Mouse (Mus musculus) MEL (cell line): ENCODE measurements around the gene Rhox2b.
"Not testable (repeated sequence)": the region's sequence is repeated elsewhere in the genome, so short reads cannot be mapped to it uniquely, and the experiment has no call there.

Experiments
- CTCF ChIP-seq, 3 experiments: IDR thresholded peaks in 2 of 3; conservative IDR thresholded peaks in 1 of 3; 2 replicates each; pipeline ENCODE4 v1.5.1; 2011 to 2012; ENCODE audit warnings: low read length in 3 of 3, low read depth in 2 of 3, mild to moderate bottlenecking in 2 of 3, improper control_type of control experiment in 1 of 3, inconsistent platforms in 1 of 3, mixed read lengths in 1 of 3, moderate library complexity in 1 of 3; ENCODE audit not compliant: control insufficient read depth in 1 of 3, insufficient read depth in 1 of 3, poor library complexity in 1 of 3, severe bottlenecking in 1 of 3
- ETS1 ChIP-seq: IDR thresholded peaks from 2 replicates; pipeline ENCODE4 v1.6.1; 2012; ENCODE audit warnings: low read depth, mild to moderate bottlenecking, inconsistent platforms, low read length, improper control_type of control experiment, moderate library complexity
- KAT2A ChIP-seq: conservative IDR thresholded peaks from 2 replicates; pipeline ENCODE4 v1.6.1; 2012; ENCODE audit warnings: low read depth, low read length, improper control_type of control experiment, inconsistent platforms
- MEF2A ChIP-seq: IDR thresholded peaks from 2 replicates; pipeline ENCODE4 v1.6.1; 2014; ENCODE audit warnings: low read depth, mild to moderate bottlenecking, inconsistent platforms, low read length, improper control_type of control experiment; ENCODE audit not compliant: poor library complexity, insufficient replicate concordance, severe bottlenecking; ENCODE audit errors: extremely low read depth
- MYB ChIP-seq: IDR thresholded peaks from 2 replicates; pipeline ENCODE4 v1.6.1; 2011; ENCODE audit warnings: mild to moderate bottlenecking, low read depth, low read length, improper control_type of control experiment
- POLR2A ChIP-seq, 2 experiments: IDR thresholded peaks; 2 replicates each; pipeline ENCODE4 v1.6.1; 2011 to 2012; ENCODE audit warnings: low read length in 2 of 2, mild to moderate bottlenecking in 2 of 2, control low read depth in 1 of 2, improper control_type of control experiment in 1 of 2, low read depth in 1 of 2, moderate library complexity in 1 of 2; ENCODE audit not compliant: control insufficient read depth in 1 of 2, insufficient read depth in 1 of 2, poor library complexity in 1 of 2
- USF1 ChIP-seq: IDR thresholded peaks from 2 replicates; pipeline ENCODE4 v1.6.1; 2014; ENCODE audit warnings: low read depth, mild to moderate bottlenecking, inconsistent platforms, low read length, improper control_type of control experiment, moderate library complexity
- ZNF384 ChIP-seq: IDR thresholded peaks from 2 replicates; pipeline ENCODE4 v1.6.1; 2012; ENCODE audit warnings: low read depth, mild to moderate bottlenecking, inconsistent platforms, low read length, improper control_type of control experiment

GRCm38 (mm10) chrX:37411767-37412166 is at the start of gene Rhox2b:
- not testable (repeated sequence) for TF ChIP-seq KAT2A; MYB; USF1; ETS1; ZNF384; CTCF (IDR thresholded peaks at IDR 0.05 in 2 of 3, conservative IDR thresholded peaks at IDR 0.05 in 1 of 3; ENCODE audit: control insufficient read depth in 1 of 3, insufficient read depth in 1 of 3, low read depth in 2 of 3, low read length in 3 of 3, poor library complexity in 1 of 3, severe bottlenecking in 1 of 3); POLR2A (IDR thresholded peaks at IDR 0.05; ENCODE audit: control insufficient read depth in 1 of 2, insufficient read depth in 1 of 2, low read depth in 1 of 2, low read length in 2 of 2, poor library complexity in 1 of 2); MEF2A
